Comparison of ENCODE assay signal across 12 mouse cellular contexts in the genomic region with DNA sequence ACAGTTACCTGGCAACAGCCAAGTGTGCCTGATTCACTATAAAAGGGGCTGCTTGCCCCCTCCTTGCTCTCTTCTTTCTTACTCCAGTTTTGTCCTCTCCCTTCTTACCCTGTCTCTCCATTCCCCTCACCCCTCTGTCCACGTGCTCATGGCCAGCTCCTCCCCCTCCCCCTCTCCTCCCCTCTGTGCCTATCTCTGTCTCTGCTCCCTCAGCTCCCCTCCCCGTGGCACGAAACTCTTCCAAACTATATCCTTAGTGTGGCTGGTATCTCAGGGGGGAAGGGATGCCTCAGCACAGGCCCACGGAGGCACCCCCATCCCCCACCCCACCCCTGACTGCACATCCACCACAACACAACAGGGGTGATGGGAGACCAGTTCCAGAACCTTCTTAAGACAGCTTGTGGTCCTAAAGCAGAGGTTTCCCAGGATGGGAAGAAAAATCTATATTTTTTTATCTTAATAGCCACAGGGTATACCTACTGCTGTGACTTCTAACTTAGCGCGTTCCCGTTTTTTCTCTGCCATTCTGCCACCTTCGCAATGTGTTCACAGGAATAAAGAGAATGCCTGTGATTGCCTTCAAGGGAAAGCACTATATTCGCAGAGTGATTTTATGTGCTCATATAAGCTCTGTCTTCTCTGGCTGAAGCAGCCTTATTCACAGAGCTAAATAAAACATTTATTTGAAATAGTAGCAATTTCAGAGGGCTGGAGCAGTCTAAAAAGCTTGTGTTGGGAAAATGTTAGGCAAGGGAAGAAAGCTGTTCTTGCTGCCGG.
DNase-seq lines count a peak whose midpoint lies in the region; ATAC-seq and TF ChIP-seq lines count a peak whose summit lies in the region.
"Had no signal": no experiment of that assay in that cellular context is flagged by ENCODE, and none has a peak within 500 bp of the region (broad histone marks: within the 10 kb centered on the region; RNA-seq: fewer than 3 reads in every experiment).

No protein-coding gene starts in this region.

- H3K9me3 ChIP-seq in heart, embryonic 14.5 days (ENCODE audit: control insufficient read depth, low read length) = no peaks in the 10 kb centered on the region
- no peaks in the 10 kb centered on the region for H3K9me3 ChIP-seq in ES-E14 (ENCODE audit: control insufficient read depth, insufficient read depth, low read depth, low read length)
- no peaks in the 10 kb centered on the region for H3K9me3 ChIP-seq in forebrain, embryonic 16.5 days (ENCODE audit: control insufficient read depth, low read length)
- H3K9me3 ChIP-seq in midbrain, embryonic 11.5 days (ENCODE audit: control insufficient read depth, low read length) = no peaks in the 10 kb centered on the region

- no peaks in the 10 kb centered on the region for H3K27me3 ChIP-seq in heart, embryonic 14.5 days (ENCODE audit: control insufficient read depth, insufficient read depth, low read length)
- no peaks in the 10 kb centered on the region for H3K27me3 ChIP-seq in forebrain, embryonic 16.5 days (replicated peaks; ENCODE audit: control insufficient read depth, insufficient read depth, low read length)
- H3K27me3 ChIP-seq in midbrain, embryonic 11.5 days (ENCODE audit: control insufficient read depth, insufficient read depth, low read length) = no peaks in the 10 kb centered on the region

- H3K36me3 ChIP-seq in heart, embryonic 14.5 days (ENCODE audit: control insufficient read depth, insufficient read depth, low read length) = no peaks in the 10 kb centered on the region
- no peaks in the 10 kb centered on the region for H3K36me3 ChIP-seq in ES-E14 (ENCODE audit: control insufficient read depth, insufficient read depth, low read length, poor library complexity, severe bottlenecking)
- H3K36me3 ChIP-seq in forebrain, embryonic 16.5 days (ENCODE audit: control insufficient read depth, insufficient read depth) = no peaks in the 10 kb centered on the region
- H3K36me3 ChIP-seq in midbrain, embryonic 11.5 days (ENCODE audit: control insufficient read depth, insufficient read depth, low read length) = no peaks in the 10 kb centered on the region

- no peak overlapping the region for H3K4me3 ChIP-seq in heart, embryonic 14.5 days (ENCODE audit: control insufficient read depth in 1 of 2, insufficient read depth in 1 of 2, low read depth in 1 of 2, low read length in 2 of 2)
- no peak overlapping the region for H3K4me3 ChIP-seq in ES-E14 (ENCODE audit: insufficient read depth in 1 of 2, low read depth in 1 of 2, low read length in 2 of 2, poor library complexity in 1 of 2, severe bottlenecking in 1 of 2)
- H3K4me3 ChIP-seq in forebrain, embryonic 16.5 days (replicated peaks; ENCODE audit: low read length) = no peak overlapping the region
- no peak overlapping the region for H3K4me3 ChIP-seq in midbrain, embryonic 11.5 days (ENCODE audit: low read depth, low read length)
- H3K4me3 ChIP-seq: gastrocnemius, adult 2 months had no signal

- ATAC-seq in heart, embryonic 14.5 days (ENCODE audit: insufficient number of reproducible peaks, insufficient read depth, low FRiP score, low read depth) = no peak
- no peak for ATAC-seq in forebrain, embryonic 16.5 days
- ATAC-seq in midbrain, embryonic 11.5 days (ENCODE audit: low FRiP score) = peak; percentile 68
- ATAC-seq: CD4-positive, CD25-positive, alpha-beta regulatory T cell, adult 4 months had no signal

- peak overlapping the region; percentile 62 to 69; a peak in 3 of 4 replicates for H3K27ac ChIP-seq in heart, embryonic 14.5 days (replicated peaks in 1 of 2; ENCODE audit: control insufficient read depth in 1 of 2, insufficient read depth in 1 of 2, low read depth in 2 of 2, low read length in 2 of 2)
- H3K27ac ChIP-seq in ES-E14 (ENCODE audit: insufficient read depth, low read depth, low read length, poor library complexity, severe bottlenecking) = peak overlapping the region; percentile 88
- H3K27ac ChIP-seq in forebrain, embryonic 16.5 days (ENCODE audit: low read length) = peak overlapping the region; percentile 16
- no peak overlapping the region for H3K27ac ChIP-seq in midbrain, embryonic 11.5 days (ENCODE audit: low read depth, low read length)
- H3K27ac ChIP-seq: gastrocnemius, adult 2 months had no signal

- peaks cover 44 to 56% of the 10 kb centered on the region in 2 experiments for H3K4me1 ChIP-seq in heart, embryonic 14.5 days (ENCODE audit: control insufficient read depth in 2 of 2, insufficient read depth in 2 of 2, low read length in 2 of 2)
- H3K4me1 ChIP-seq in ES-E14 (ENCODE audit: control insufficient read depth in 2 of 2, insufficient read depth in 2 of 2, low read length in 2 of 2, poor library complexity in 1 of 2) = peaks cover 6 to 44% of the 10 kb centered on the region in 2 experiments
- peaks cover 36% of the 10 kb centered on the region for H3K4me1 ChIP-seq in forebrain, embryonic 16.5 days (replicated peaks; ENCODE audit: control insufficient read depth, insufficient read depth, low read length)
- H3K4me1 ChIP-seq in midbrain, embryonic 11.5 days (ENCODE audit: control insufficient read depth, insufficient read depth, low read length) = peaks cover 20% of the 10 kb centered on the region

- in situ Hi-C loops in ES-E14 (cut with MboI; ENCODE audit: low sequenced_read_pairs in 2 of 2, unreplicated experiment in 2 of 2) = no loop called here

- H3K4me2 ChIP-seq in heart, embryonic 14.5 days (ENCODE audit: low read length) = no peak overlapping the region
- H3K4me2 ChIP-seq in forebrain, embryonic 16.5 days (ENCODE audit: low read length) = no peak overlapping the region
- H3K4me2 ChIP-seq in midbrain, embryonic 11.5 days = no peak overlapping the region

- DNase-seq in heart, adult 11 months = no peak
- DNase-seq in ES-E14 (ENCODE audit: low read depth, low spot score) = no peak
- no peak for DNase-seq in midbrain, embryonic 11.5 days (ENCODE audit: low spot score, missing footprints)
- DNase-seq in gastrocnemius, adult 8-10 months (ENCODE audit: low spot score in 2 of 2) = no peak
- DNase-seq in adrenal gland, adult 18-20 months (ENCODE audit: low spot score in 2 of 2) = no peak
- no peak for DNase-seq in spleen, postnatal 36 days (ENCODE audit: low spot score in 2 of 2)
- DNase-seq: adrenal gland, postnatal 14 days; cerebellum, postnatal 36 days; gastrocnemius, adult 2 months had no signal

- H3K9ac ChIP-seq in heart, embryonic 14.5 days (ENCODE audit: low read length) = peak overlapping the region; percentile 4; the same call in 1 of the 2 replicates
- no peak overlapping the region for H3K9ac ChIP-seq in ES-E14 (ENCODE audit: insufficient read depth, low read depth, low read length, poor library complexity, severe bottlenecking)
- no peak overlapping the region for H3K9ac ChIP-seq in forebrain, embryonic 16.5 days (replicated peaks; ENCODE audit: low read depth, low read length)
- H3K9ac ChIP-seq in midbrain, embryonic 11.5 days (ENCODE audit: low read length) = no peak overlapping the region

- WGBS in heart, embryonic 14.5 days = 55% methylated on average over 10 of the region's 10 CpGs
- WGBS in forebrain, embryonic 16.5 days = 41% methylated on average over 10 of the region's 10 CpGs
- WGBS in midbrain, embryonic 11.5 days = 64% methylated on average over 10 of the region's 10 CpGs

TF ChIP-seq in ES-E14, 5 proteins besides CTCF, POLR2A, EP300 and RAD21:
- no peak for TF ChIP-seq CHD2 (IDR thresholded peaks at IDR 0.05; ENCODE audit: low read depth, low read length)
- TF ChIP-seq HCFC1 (IDR thresholded peaks at IDR 0.05; ENCODE audit: borderline replicate concordance, insufficient read depth, low read length) = no peak
- TF ChIP-seq MAFK (IDR thresholded peaks at IDR 0.05; ENCODE audit: insufficient read depth, low read depth, low read length) = no peak
- no peak for TF ChIP-seq ZNF384 (IDR thresholded peaks at IDR 0.05; ENCODE audit: low read depth, low read length)
